Mouse (Mus musculus): ENCODE measurements around the gene AW551984. TPM values are rescaled to one million over a fixed set of nuclear protein-coding genes. Genes with fewer than 3 reads are reported as not detected.

The AW551984 gene
- total RNA-seq (2021), result 1 to 10 TPM; 4.1 to 4.2 TPM

GRCm38 (mm10) chr9:39603999-39604453 lies at the start of gene AW551984:
Gene AW551984 (minus strand): TSS chr9:39604403.
- no peak for DNase-seq

- DNase-seq, result no peak
Measured at GRCm38 (mm10) chr9:39647382-39647781, 43.2 kb upstream of the AW551984 start.

GRCm38 (mm10) chr9:39644785-39645184 lies 40.6 kb upstream of the AW551984 start, which contains the start of gene Olfr961:
Gene Olfr961 (plus strand): TSS chr9:39645085.
- no peak for DNase-seq

- DNase-seq, result peak; percentile 21 to 55
Measured at GRCm38 (mm10) chr9:39633913-39634594, 29.9 kb upstream of the AW551984 start.

- no peak for DNase-seq
Measured at GRCm38 (mm10) chr9:39629069-39629468, 24.9 kb upstream of the AW551984 start.

GRCm38 (mm10) chr9:39624711-39625110 lies 20.5 kb upstream of the AW551984 start:
- no peak for DNase-seq

- DNase-seq, result no peak
Measured at GRCm38 (mm10) chr9:39623783-39624182, 19.6 kb upstream of the AW551984 start.

- no peak for DNase-seq
Measured at GRCm38 (mm10) chr9:39621073-39621472, 16.9 kb upstream of the AW551984 start, which contains the start of gene Olfr960. Gene Olfr960 (plus strand): TSS chr9:39621373.

- DNase-seq, result peak in 1 of 2 experiments; percentile 6
Measured at GRCm38 (mm10) chr9:39611953-39612352, 7.8 kb upstream of the AW551984 start.

- no peak for DNase-seq
Measured at GRCm38 (mm10) chr9:39610355-39610754, 6.2 kb upstream of the AW551984 start, which contains the start of gene Olfr148. Gene Olfr148 (plus strand): TSS chr9:39610655.

- no peak for DNase-seq
Measured at GRCm38 (mm10) chr9:39608497-39608896, 4.3 kb upstream of the AW551984 start.

GRCm38 (mm10) chr9:39603333-39603845 lies 814 bp downstream of the AW551984 start:
- peak in 1 of 2 experiments; percentile 2 for DNase-seq

GRCm38 (mm10) chr9:39602536-39603332 lies 1.5 kb downstream of the AW551984 start:
- DNase-seq, result peak; percentile 7

GRCm38 (mm10) chr9:39577050-39577449 lies 27.2 kb downstream of the AW551984 start:
- DNase-seq, result no peak

- no peak for DNase-seq
Measured at GRCm38 (mm10) chr9:39575469-39575868, 28.7 kb downstream of the AW551984 start, which contains the start of gene Olfr959. Gene Olfr959 (minus strand): TSS chr9:39575569.

GRCm38 (mm10) chr9:39558349-39558647 lies 45.9 kb downstream of the AW551984 start:
- no peak for DNase-seq

- DNase-seq, result peak in 1 of 2 experiments; percentile 11
Measured at GRCm38 (mm10) chr9:39557529-39558348, 46.5 kb downstream of the AW551984 start.

- no peak for DNase-seq
Measured at GRCm38 (mm10) chr9:39553946-39554345, 50.3 kb downstream of the AW551984 start, which contains the start of gene Olfr958. Gene Olfr958 (minus strand): TSS chr9:39554054.

GRCm38 (mm10) chr9:39550806-39551205 lies 53.4 kb downstream of the AW551984 start:
- no peak for DNase-seq
